Mouse (Mus musculus) embryonic fibroblast, embryonic 13.5 days (primary cell): ENCODE data around the gene Pofut2.

ENCODE experiments used
- CTCF ChIP-seq: IDR thresholded peaks from 2 replicates; pipeline ENCODE4 v1.5.1; 2011; ENCODE audit warnings: mild to moderate bottlenecking, control low read depth, low read length, moderate library complexity, borderline replicate concordance; ENCODE audit not compliant: insufficient read depth
- POLR2A ChIP-seq: IDR thresholded peaks from 2 replicates; pipeline ENCODE4 v1.6.1; 2011; ENCODE audit warnings: low read depth, mild to moderate bottlenecking, control low read depth, low read length, moderate library complexity

DNA sequence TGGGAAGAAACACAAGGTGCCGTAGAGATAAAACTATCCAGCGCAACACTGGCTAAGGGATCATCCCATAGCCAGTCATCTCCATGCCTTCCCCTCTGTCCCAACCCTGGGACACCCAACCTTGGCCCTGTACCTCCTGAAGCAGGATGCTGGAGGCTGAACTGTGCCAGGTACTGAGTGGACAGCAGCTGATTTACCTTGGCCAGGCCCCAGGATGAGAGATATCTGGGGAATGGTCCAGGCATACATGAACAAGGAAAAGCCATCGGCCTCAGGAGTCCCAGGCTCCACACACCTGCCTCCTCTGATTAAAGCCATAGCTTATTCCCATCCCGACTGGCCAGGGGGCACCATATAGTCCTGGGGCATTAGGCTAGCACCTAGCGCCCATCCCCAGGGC, 12.0 kb upstream of the Pofut2 start:
- TF ChIP-seq CTCF = no peak
- no peak for TF ChIP-seq POLR2A
